Mouse (Mus musculus) heart, postnatal 25 days (tissue): ENCODE measurements around the gene Klk1b27. TPM values are rescaled to one million over a fixed set of nuclear protein-coding genes. Genes with fewer than 3 reads are reported as not detected.
"Not testable (repeated sequence)": the region's sequence is repeated elsewhere in the genome, so short reads cannot be mapped to it uniquely, and the experiment has no call there.

Source experiments
- DNase-seq: peaks from one replicate; pipeline ENCODE4 v3.0.0; 2022; ENCODE audit warnings: low spot score
- intact Hi-C: fragments of 180-260 bp; cut with DNase I; formaldehyde crosslinking; loops from one replicate; pipeline ENCODE4 v1.15.1; 2025
- total RNA-seq, 2 experiments: library from RNA; stranded (reverse); gene quantifications; 2 replicates each; pipeline ENCODE4 v1.2.3; 2021

Gene Klk1b27
- not detected for total RNA-seq

GRCm38 (mm10) chr7:44051990-44052389 lies at the start of gene Klk1b27:
Klk1b27 (plus strand) TSS chr7:44052290.
- DNase-seq, intact Hi-C loops: not testable (repeated sequence)

GRCm38 (mm10) chr7:44004847-44005246 lies 47.2 kb upstream of the Klk1b27 start:
- intact Hi-C loops: no loop called here

DNA sequence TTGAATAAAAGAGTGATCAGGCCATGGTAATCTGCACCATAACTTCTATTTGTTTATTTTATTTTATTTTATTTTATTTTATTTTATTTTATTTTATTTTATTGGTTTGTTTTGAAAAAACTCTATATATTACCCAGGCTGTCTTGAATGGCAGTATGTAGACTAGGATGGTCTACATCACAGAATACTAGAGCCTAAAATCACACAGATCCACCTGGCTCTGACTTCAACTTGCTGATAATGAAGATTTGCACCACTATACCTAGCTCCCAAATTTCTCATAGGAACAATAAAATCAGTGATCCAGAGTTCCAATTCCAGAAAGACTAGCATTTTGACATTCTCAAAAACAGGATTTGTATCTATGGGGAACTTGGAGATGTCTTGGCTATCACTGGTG lies 40.2 kb upstream of the Klk1b27 start, which contains the start of gene Klk1b26:
TSS of gene Klk1b26 (plus strand) at position 301 of the 400 bp plus-strand sequence.
- intact Hi-C loops, DNase-seq: not testable (repeated sequence)

More at GRCm38 (mm10) chr7:44004847-44005246, 47.2 kb upstream of the Klk1b27 start:
- no peak for DNase-seq

DNA sequence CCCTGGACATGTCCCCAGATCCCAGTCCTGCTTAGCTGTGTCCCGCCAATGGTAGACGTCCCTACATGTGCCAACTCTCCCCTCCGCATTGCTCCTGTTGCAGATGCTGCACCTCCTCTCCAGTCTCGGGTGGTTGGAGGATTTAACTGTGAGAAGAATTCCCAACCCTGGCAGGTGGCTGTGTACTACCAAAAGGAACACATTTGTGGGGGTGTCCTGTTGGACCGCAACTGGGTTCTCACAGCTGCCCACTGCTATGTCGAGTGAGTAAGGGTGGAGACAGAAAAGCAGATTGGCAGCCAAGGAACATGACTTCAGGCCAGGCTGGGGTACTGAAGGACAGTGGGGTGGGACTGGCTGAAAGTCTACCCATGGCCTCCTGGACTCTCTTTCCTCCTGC lies 37.4 kb upstream of the Klk1b27 start:
- DNase-seq, intact Hi-C loops: not testable (repeated sequence)

- intact Hi-C loops: no loop called here
- DNase-seq: no peak
Observed at GRCm38 (mm10) chr7:44015071-44015470, 37.0 kb upstream of the Klk1b27 start.

DNA sequence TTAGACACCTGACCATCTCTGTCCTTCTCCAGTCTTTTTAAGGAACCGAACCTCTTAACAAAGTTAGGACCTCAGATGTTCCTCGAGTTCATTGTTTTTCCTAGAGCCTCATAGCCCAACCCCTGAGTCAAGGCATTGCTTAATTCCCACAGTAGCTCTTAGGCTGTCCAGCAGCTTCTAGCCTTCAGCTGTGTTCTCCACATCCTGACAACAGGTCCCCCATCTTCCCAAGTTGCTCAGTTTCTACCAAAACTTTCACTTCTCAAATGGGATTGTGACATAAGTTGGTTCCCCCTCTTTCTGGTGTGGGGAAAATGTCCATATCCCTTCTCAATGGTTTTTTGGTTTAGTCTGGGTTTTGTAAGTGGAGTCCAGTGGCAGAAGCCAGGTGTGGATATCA lies 20.0 kb downstream of the Klk1b27 start:
- intact Hi-C loops: no loop called here
- DNase-seq: no peak

GRCm38 (mm10) chr7:44077703-44078102 lies 25.6 kb downstream of the Klk1b27 start:
- intact Hi-C loops: no loop called here

DNA sequence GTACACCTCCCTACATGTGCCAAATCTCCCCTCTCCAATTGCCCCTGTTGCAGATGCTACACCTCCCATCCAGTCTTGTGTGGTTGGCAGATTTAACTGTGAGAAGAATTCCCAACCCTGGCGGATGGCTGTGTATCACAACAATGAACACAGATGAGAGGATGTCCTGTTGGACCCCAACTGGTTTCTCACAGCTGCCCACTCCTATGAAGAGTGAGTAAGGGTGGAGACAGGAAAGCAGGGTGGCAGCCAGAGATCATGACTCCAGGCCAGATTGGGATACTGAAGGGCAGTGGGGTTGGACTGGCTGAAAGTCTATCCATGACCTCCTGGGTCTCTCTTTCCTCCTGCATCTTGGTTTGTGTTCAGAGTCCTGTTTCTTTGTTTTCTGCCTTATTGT lies 44.0 kb downstream of the Klk1b27 start:
- no peak for DNase-seq
- intact Hi-C loops: no loop called here

More at GRCm38 (mm10) chr7:44077703-44078102, 25.6 kb downstream of the Klk1b27 start:
- no peak for DNase-seq

DNA sequence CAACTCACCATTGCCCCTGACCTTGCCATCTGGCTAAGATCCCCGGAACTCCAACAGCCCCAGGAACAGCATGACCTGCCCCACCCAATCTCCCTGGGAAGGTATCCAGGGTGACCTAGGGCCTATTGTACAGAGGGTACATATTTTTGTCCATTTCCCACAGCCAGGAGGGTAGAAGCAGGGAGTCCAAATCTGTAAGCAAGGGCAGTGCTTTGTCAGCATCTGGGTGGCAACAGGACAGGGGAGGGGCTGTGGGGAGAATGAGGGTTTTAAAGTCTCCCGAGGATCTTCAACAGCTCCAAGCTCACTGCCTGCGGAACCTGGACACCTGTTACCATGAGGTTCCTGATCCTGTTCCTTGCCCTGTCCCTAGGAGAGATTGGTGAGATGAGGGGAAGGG lies 49.9 kb downstream of the Klk1b27 start, which contains the start of gene Klk1b21:
TSS of gene Klk1b21 (plus strand) at position 301 of the 400 bp plus-strand sequence.
- intact Hi-C loops, DNase-seq: not testable (repeated sequence)

Other genes with a start within 250 kb of the Klk1b27 start
- under 1 TPM in 1 of 2 experiments, not detected in 1; 0.17 TPM for gene Klk7, start 241.0 kb upstream of the Klk1b27 start, total RNA-seq
- gene Klk6, start 227.8 kb upstream of the Klk1b27 start, total RNA-seq: not detected
- not detected for gene Klk5, start 210.3 kb upstream of the Klk1b27 start, total RNA-seq
- not detected for gene Klk4, start 171.1 kb upstream of the Klk1b27 start, total RNA-seq
- not detected for gene Klk15, start 118.5 kb upstream of the Klk1b27 start, total RNA-seq
- gene Klk1b8, start 101.6 kb upstream of the Klk1b27 start, total RNA-seq: not detected
- not detected for gene Klk1b1, start 85.5 kb upstream of the Klk1b27 start, total RNA-seq
- gene Klk1b9, start 76.2 kb upstream of the Klk1b27 start, total RNA-seq: not detected
- gene Klk1b11, start 56.4 kb upstream of the Klk1b27 start, total RNA-seq: not detected
- under 1 TPM; 0.36 TPM for gene Klk1b26, start 40.1 kb upstream of the Klk1b27 start, total RNA-seq
- gene Klk1b21, start 50.0 kb downstream of the Klk1b27 start, total RNA-seq: not detected
- not detected for gene Klk1b22, start 60.4 kb downstream of the Klk1b27 start, total RNA-seq
- not detected for gene Klk1b16, start 84.5 kb downstream of the Klk1b27 start, total RNA-seq
- not detected for gene Klk1b24, start 135.9 kb downstream of the Klk1b27 start, total RNA-seq
- not detected for gene Klk1b3, start 145.9 kb downstream of the Klk1b27 start, total RNA-seq
- not detected for gene Klk1b4, start 155.1 kb downstream of the Klk1b27 start, total RNA-seq
- not detected for gene Klk1b5, start 163.7 kb downstream of the Klk1b27 start, total RNA-seq
- gene Klk1, start 173.1 kb downstream of the Klk1b27 start, total RNA-seq: not detected
- not detected for gene Gm36864, start 183.9 kb downstream of the Klk1b27 start, total RNA-seq
- gene 1700028J19Rik, start 194.4 kb downstream of the Klk1b27 start, total RNA-seq: under 1 TPM; 0.31 to 0.56 TPM
- 10 to 100 TPM; 14.1 to 14.5 TPM for gene 2410002F23Rik, start 194.4 kb downstream of the Klk1b27 start, total RNA-seq
- gene Acp4, start 205.1 kb downstream of the Klk1b27 start, total RNA-seq: not detected
- not detected for gene Gm15517, start 209.2 kb downstream of the Klk1b27 start, total RNA-seq